Mouse (Mus musculus) lung, embryonic 16.5 days (tissue): ENCODE data around the gene Slc1a2. TPM values are rescaled to one million over a fixed set of nuclear protein-coding genes. Genes with fewer than 3 reads are reported as not detected.

Experiments
- ATAC-seq: fragments of 200-750 bp; cut with Nextera tagmentation; 2 replicates; pipeline ENCODE4 v1.8.0; 2017; ENCODE audit warnings: low read depth, mild to moderate bottlenecking, moderate library complexity
- H3K27ac ChIP-seq: fragments of 300-500 bp; sonication (generic); 2 replicates; pipeline ENCODE4 v1.5.1; 2014; ENCODE audit warnings: mild to moderate bottlenecking, control low read depth, low read length
- H3K27me3 ChIP-seq: fragments of 300-500 bp; sonication (generic); 2 replicates; pipeline ENCODE4 v1.6.1; 2014; ENCODE audit warnings: low read depth, low read length, mixed read lengths; ENCODE audit not compliant: control insufficient read depth, insufficient read depth
- H3K36me3 ChIP-seq: fragments of 300-500 bp; sonication (generic); 2 replicates; pipeline ENCODE4 v1.6.1; 2014; ENCODE audit warnings: low read length; ENCODE audit not compliant: control insufficient read depth, insufficient read depth
- H3K4me1 ChIP-seq: fragments of 300-500 bp; sonication (generic); replicated peaks from 2 replicates; pipeline ENCODE4 v1.6.1; 2014; ENCODE audit warnings: low read length, mixed read lengths; ENCODE audit not compliant: control insufficient read depth, insufficient read depth
- H3K4me2 ChIP-seq: fragments of 300-500 bp; sonication (generic); 2 replicates; pipeline ENCODE4 v1.6.1; 2014; ENCODE audit warnings: low read depth, low read length, control low read depth
- H3K4me3 ChIP-seq: fragments of 300-500 bp; sonication (generic); 2 replicates; pipeline ENCODE4 v1.5.1; 2014; ENCODE audit warnings: mild to moderate bottlenecking, low read length, control low read depth
- H3K9ac ChIP-seq: fragments of 300-500 bp; sonication (generic); 2 replicates; pipeline ENCODE4 v1.6.1; 2014; ENCODE audit warnings: low read length, control low read depth
- H3K9me3 ChIP-seq: fragments of 300-500 bp; sonication (generic); 2 replicates; pipeline ENCODE4 v1.6.1; 2016; ENCODE audit warnings: low read length; ENCODE audit not compliant: control insufficient read depth
- WGBS: fragments of 180-500 bp; shearing (Covaris S2); extraction: QIAGEN DNeasy Blood & Tissue Kit; methylation state at CpG from one replicate; pipeline ENCODE4 v1.1.7; 2014; 5-methylcytosine and 5-hydroxymethylcytosine counted together
- polyA plus RNA-seq: library from polyadenylated mRNA; unstranded; fragments of >200 nt; fragmentation: Nextera tagmentation; extraction: Ambion mirVana; gene quantifications from 2 replicates; pipeline ENCODE4 v1.2.1, GENCODE M21; 2015

Gene Slc1a2
- polyA plus RNA-seq, 1 experiment from 2014 or later, result 0.19 TPM

DNA sequence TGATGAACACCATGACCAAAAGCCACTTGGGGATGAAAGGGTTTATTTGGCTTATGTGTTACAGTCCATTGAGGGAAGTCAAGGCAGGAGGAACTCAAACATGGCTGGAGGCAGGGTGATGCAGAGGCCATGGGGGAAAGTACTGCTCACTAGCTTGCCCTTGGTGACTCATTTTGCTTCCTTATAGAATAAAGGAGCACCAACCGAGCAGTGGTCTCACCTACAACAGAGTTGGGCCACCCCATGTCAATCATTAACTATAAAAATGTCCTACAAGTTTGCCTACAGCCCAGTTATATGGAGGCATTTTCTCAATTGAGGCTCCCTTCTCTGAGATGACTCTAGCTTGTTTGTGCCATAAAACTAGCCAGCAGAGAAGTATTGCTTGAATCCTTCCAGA, 169.4 kb downstream of the Slc1a2 start:
- Histone ChIP-seq H3K9me3 (no peaks in the 10 kb centered on the region), H3K9ac (no peak overlapping the region), H3K4me3 (no peak overlapping the region), H3K27me3 (no peaks in the 10 kb centered on the region), H3K36me3 (0 out of 2 replicates have a peak, but pooled peaks cover 4% of the 10 kb centered on the region), H3K4me2 (no peak overlapping the region), H3K4me1 (no peaks in the 10 kb centered on the region), H3K27ac (no peak overlapping the region)
- no peak for ATAC-seq
- WGBS, result 55% methylated on average over 1 of the region's 1 CpGs

DNA sequence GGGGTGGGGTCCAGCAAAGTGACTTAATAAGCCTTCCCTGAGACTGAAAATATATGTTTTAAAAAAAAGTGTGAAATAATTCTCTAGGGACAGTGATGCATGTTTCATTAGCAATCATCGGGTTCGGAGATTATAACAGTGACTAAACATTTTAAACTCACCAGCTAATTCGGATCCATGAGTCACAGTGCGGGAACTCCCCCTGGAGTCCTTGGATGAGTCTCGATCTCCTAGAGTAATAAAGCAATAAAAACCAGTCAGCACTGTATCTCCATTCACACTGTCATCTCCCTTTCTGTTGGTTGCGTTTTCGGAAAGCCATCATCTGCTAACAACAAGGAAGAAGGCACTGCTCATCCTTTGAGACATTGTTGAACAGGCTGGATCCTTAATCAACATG, 169.9 kb downstream of the Slc1a2 start:
- Histone ChIP-seq H3K4me3 (no peak overlapping the region), H3K9me3 (no peaks in the 10 kb centered on the region), H3K4me1 (no peaks in the 10 kb centered on the region), H3K4me2 (no peak overlapping the region), H3K36me3 (0 out of 2 replicates have a peak, but pooled peaks cover 4% of the 10 kb centered on the region), H3K27me3 (no peaks in the 10 kb centered on the region), H3K9ac (no peak overlapping the region), H3K27ac (no peak overlapping the region)
- WGBS, result 90% methylated on average over 7 of the region's 7 CpGs
- ATAC-seq, result no peak

DNA sequence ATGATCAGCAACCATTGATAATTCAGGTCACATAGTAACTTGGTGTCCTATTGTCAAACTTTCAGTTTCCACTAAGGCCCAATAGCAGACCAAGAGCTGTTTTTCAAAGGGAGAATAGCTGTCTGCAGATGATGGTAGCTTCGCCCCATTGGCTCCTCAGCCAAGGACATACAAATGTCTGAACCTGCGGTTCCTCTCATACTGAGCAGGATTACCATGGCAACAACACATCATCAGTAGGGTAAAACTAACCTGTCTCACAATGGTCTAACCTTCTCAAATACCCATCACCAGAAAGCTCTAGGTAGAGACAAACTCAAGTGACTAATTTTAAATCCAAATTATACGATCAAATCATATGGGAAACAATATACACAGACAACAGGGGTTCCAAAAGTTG, 170.7 kb downstream of the Slc1a2 start:
- no peaks in the 10 kb centered on the region for H3K27me3 ChIP-seq
- H3K9me3 ChIP-seq, result no peaks in the 10 kb centered on the region
- no peak overlapping the region for H3K9ac ChIP-seq
- ATAC-seq, result no peak
- no peak overlapping the region for H3K4me3 ChIP-seq
- H3K36me3 ChIP-seq, result peaks cover 2% of the 10 kb centered on the region; the same call in 1 of the 2 replicates
- H3K4me1 ChIP-seq, result no peaks in the 10 kb centered on the region
- H3K4me2 ChIP-seq, result no peak overlapping the region
- WGBS, result 78% methylated on average over 3 of the region's 3 CpGs
- no peak overlapping the region for H3K27ac ChIP-seq

DNA sequence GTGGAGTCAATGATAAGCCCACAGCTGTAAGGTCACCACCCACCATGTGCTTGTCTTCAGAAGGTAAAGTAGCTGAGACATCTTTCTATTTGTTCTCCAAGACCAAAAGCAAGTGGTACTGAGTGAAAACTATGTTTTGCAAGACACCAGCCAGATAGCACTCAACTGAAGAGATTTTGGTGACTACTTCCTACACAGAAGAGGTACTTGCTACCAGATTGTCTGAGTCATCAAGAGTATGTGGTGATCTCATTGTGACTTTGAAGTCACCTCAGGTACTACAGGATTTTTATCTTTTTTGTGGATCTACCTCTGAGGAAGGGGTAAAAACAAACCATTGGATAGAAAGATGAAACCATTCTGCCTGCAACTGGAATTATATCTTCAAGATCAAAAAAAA, 173.1 kb downstream of the Slc1a2 start:
- peaks cover 2% of the 10 kb centered on the region; the same call in 1 of the 2 replicates for H3K36me3 ChIP-seq
- H3K27ac ChIP-seq, result no peak overlapping the region
- H3K4me1 ChIP-seq, result no peaks in the 10 kb centered on the region
- H3K4me2 ChIP-seq, result no peak overlapping the region
- ATAC-seq, result no peak
- no peaks in the 10 kb centered on the region for H3K27me3 ChIP-seq
- H3K4me3 ChIP-seq, result no peak overlapping the region
- no peak overlapping the region for H3K9ac ChIP-seq
- H3K9me3 ChIP-seq, result no peaks in the 10 kb centered on the region

GRCm38 (mm10) chr2:102838179-102838578, 179.7 kb downstream of the Slc1a2 start:
- peaks cover 11% of the 10 kb centered on the region for H3K36me3 ChIP-seq
- no peak overlapping the region for H3K4me2 ChIP-seq
- no peak overlapping the region for H3K4me3 ChIP-seq
- H3K9me3 ChIP-seq, result no peaks in the 10 kb centered on the region
- 87% methylated on average over 7 of the region's 7 CpGs for WGBS
- H3K4me1 ChIP-seq, result no peaks in the 10 kb centered on the region
- H3K27ac ChIP-seq, result no peak overlapping the region
- no peak for ATAC-seq
- no peaks in the 10 kb centered on the region for H3K27me3 ChIP-seq
- no peak overlapping the region for H3K9ac ChIP-seq

Other genes with a start within 250 kb of the Slc1a2 start
- gene Fjx1, start 206.2 kb upstream of the Slc1a2 start, polyA plus RNA-seq, result 2.7 TPM in 2 replicates
- 18.9 and 19.5 TPM in 2 replicates for gene Pamr1, start 108.6 kb upstream of the Slc1a2 start, polyA plus RNA-seq
- gene Cd44, start 243.0 kb downstream of the Slc1a2 start, polyA plus RNA-seq, result 34.8 and 35.7 TPM in 2 replicates